Mouse (Mus musculus): ENCODE results near the gene Megf8. TPM values are rescaled to one million over a fixed set of nuclear protein-coding genes. Genes with fewer than 3 reads are reported as not detected.

Megf8 gene
- polyA plus RNA-seq, 1 experiment, result 41.0 TPM

- TF ChIP-seq TCF12 (IDR thresholded peaks at IDR 0.05; ENCODE audit: insufficient read depth, poor library complexity, severe bottlenecking) (no peak), SRF (IDR thresholded peaks at IDR 0.05; ENCODE audit: control insufficient read depth, insufficient read length, low read depth) (no peak), REST (IDR thresholded peaks at IDR 0.05; ENCODE audit: insufficient read depth, insufficient read length) (no peak), MAX (IDR thresholded peaks at IDR 0.05; ENCODE audit: low read depth) (no peak), CEBPB (IDR thresholded peaks at IDR 0.05; ENCODE audit: insufficient read depth, poor library complexity, severe bottlenecking) (no peak), MYOD1 (IDR thresholded peaks at IDR 0.05; ENCODE audit: control insufficient read depth in 1 of 3, insufficient read length in 2 of 3, low read depth in 2 of 3) (no peak), POLR2AphosphoS2 (IDR thresholded peaks at IDR 0.05; ENCODE audit: insufficient read length, low read depth) (no peak), MYOG (IDR thresholded peaks at IDR 0.05; ENCODE audit: control insufficient read depth in 1 of 3, insufficient read depth in 1 of 3, insufficient read length in 2 of 3, low read depth in 2 of 3) (no peak), USF1 (IDR thresholded peaks at IDR 0.05; ENCODE audit: low read depth) (no peak)
- Histone ChIP-seq H3K4me2 (ENCODE audit: low read depth) (no peak within 1 kb of the TSS), H3K27me3 (ENCODE audit: control insufficient read depth, insufficient read depth, insufficient read length) (peaks cover 15% of the 10 kb centered on the region), H3ac (ENCODE audit: control insufficient read depth, insufficient read length) (no peak within 1 kb of the TSS), H3K79me2 (ENCODE audit: control insufficient read depth, insufficient read depth) (no peaks in the 10 kb centered on the region), H3K4me3 (no peak within 1 kb of the TSS), H3K36me3 (ENCODE audit: control insufficient read depth, insufficient read depth) (no peaks in the 10 kb centered on the region)
Measured at GRCm38 (mm10) chr7:25369058-25369749, 52.2 kb downstream of the Megf8 start, which contains the start of gene Cnfn. Gene Cnfn, minus strand, starts transcription at chr7:25369724.

GRCm38 (mm10) chr7:25372441-25372840 lies 55.5 kb downstream of the Megf8 start:
- TF ChIP-seq CEBPB (IDR thresholded peaks at IDR 0.05; ENCODE audit: insufficient read depth, poor library complexity, severe bottlenecking), result no peak
- no peak for TF ChIP-seq POLR2A (IDR thresholded peaks at IDR 0.05; ENCODE audit: insufficient read length, low read depth)
- TF ChIP-seq REST (IDR thresholded peaks at IDR 0.05; ENCODE audit: insufficient read depth, insufficient read length), result no peak
- no peak for TF ChIP-seq MYOG (IDR thresholded peaks at IDR 0.05; ENCODE audit: control insufficient read depth in 1 of 3, insufficient read depth in 1 of 3, insufficient read length in 2 of 3, low read depth in 2 of 3)
- no peak for TF ChIP-seq MYOD1 (IDR thresholded peaks at IDR 0.05; ENCODE audit: control insufficient read depth in 1 of 3, insufficient read length in 2 of 3, low read depth in 2 of 3)
- TF ChIP-seq SRF (IDR thresholded peaks at IDR 0.05; ENCODE audit: control insufficient read depth, insufficient read length, low read depth), result no peak
- Histone ChIP-seq H3K79me2 (ENCODE audit: control insufficient read depth, insufficient read depth) (no peaks in the 10 kb centered on the region), H3K4me2 (ENCODE audit: low read depth) (no peak overlapping the region), H3K36me3 (ENCODE audit: control insufficient read depth, insufficient read depth) (no peaks in the 10 kb centered on the region), H3K27me3 (ENCODE audit: control insufficient read depth, insufficient read depth, insufficient read length) (peaks cover 15% of the 10 kb centered on the region), H3K4me3 (no peak overlapping the region), H3ac (ENCODE audit: control insufficient read depth, insufficient read length) (no peak overlapping the region)

- Histone ChIP-seq H3K27me3 (ENCODE audit: control insufficient read depth, insufficient read depth, insufficient read length) (no peaks in the 10 kb centered on the region), H3K4me3 (peak overlapping the region; percentile 27), H3K4me2 (ENCODE audit: low read depth) (peak overlapping the region; percentile 83), H3ac (ENCODE audit: control insufficient read depth, insufficient read length) (no peak overlapping the region), H3K79me2 (ENCODE audit: control insufficient read depth, insufficient read depth) (no peaks in the 10 kb centered on the region), H3K36me3 (ENCODE audit: control insufficient read depth, insufficient read depth) (no peaks in the 10 kb centered on the region)
- no peak for TF ChIP-seq REST (IDR thresholded peaks at IDR 0.05; ENCODE audit: insufficient read depth, insufficient read length)
- no peak for TF ChIP-seq MYOG (IDR thresholded peaks at IDR 0.05; ENCODE audit: control insufficient read depth in 1 of 3, insufficient read depth in 1 of 3, insufficient read length in 2 of 3, low read depth in 2 of 3)
- no peak for TF ChIP-seq TCF12 (IDR thresholded peaks at IDR 0.05; ENCODE audit: insufficient read depth, poor library complexity, severe bottlenecking)
- no peak for TF ChIP-seq MAX (IDR thresholded peaks at IDR 0.05; ENCODE audit: low read depth)
- no peak for TF ChIP-seq POLR2AphosphoS2 (IDR thresholded peaks at IDR 0.05; ENCODE audit: insufficient read length, low read depth)
- no peak for TF ChIP-seq MYOD1 (IDR thresholded peaks at IDR 0.05; ENCODE audit: control insufficient read depth in 1 of 3, insufficient read length in 2 of 3, low read depth in 2 of 3)
- TF ChIP-seq POLR2A (IDR thresholded peaks at IDR 0.05; ENCODE audit: insufficient read length, low read depth), result no peak
- no peak for TF ChIP-seq TCF3 (IDR thresholded peaks at IDR 0.05; ENCODE audit: insufficient read length, low read depth)
- TF ChIP-seq SRF (IDR thresholded peaks at IDR 0.05; ENCODE audit: control insufficient read depth, insufficient read length, low read depth), result no peak
- TF ChIP-seq CEBPB (IDR thresholded peaks at IDR 0.05; ENCODE audit: insufficient read depth, poor library complexity, severe bottlenecking), result no peak
- TF ChIP-seq USF1 (IDR thresholded peaks at IDR 0.05; ENCODE audit: low read depth), result no peak
- TF ChIP-seq E2F4 (IDR thresholded peaks at IDR 0.05; ENCODE audit: insufficient read depth), result no peak
Measured at GRCm38 (mm10) chr7:25376556-25376955, 59.6 kb downstream of the Megf8 start.

DNA sequence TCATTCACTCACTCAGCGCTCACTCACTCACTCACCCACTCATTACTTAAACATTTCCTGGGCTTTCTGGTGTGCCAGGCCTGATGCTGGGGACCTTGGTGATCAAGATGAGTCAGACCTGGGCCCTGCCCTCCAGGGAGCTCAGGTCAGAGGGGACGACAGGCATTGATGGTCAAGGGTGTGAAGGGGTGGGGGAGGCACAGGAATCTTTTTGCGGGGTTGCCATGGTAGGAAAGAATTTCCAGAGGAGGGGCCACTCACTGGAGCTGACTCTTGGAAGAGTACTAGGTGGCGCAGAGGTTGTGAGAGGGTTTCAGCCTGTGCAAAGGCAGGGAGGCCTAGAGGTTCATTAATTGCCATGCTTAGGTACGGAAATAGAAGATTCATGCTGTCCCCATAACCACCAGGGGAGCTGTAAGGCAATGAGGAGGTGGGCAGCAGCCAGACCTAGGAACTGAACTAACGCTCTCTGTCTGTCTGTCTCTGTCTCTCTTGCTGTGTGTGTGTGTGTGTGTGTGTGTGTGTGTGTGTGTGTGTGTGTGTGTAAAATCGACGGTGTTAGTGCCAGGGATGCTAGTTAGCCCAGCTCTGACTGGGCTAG lies 60.2 kb downstream of the Megf8 start:
- TF ChIP-seq MYOD1 (IDR thresholded peaks at IDR 0.05; ENCODE audit: control insufficient read depth in 1 of 3, insufficient read length in 2 of 3, low read depth in 2 of 3), result no peak
- no peak for TF ChIP-seq USF1 (IDR thresholded peaks at IDR 0.05; ENCODE audit: low read depth)
- TF ChIP-seq MAX (IDR thresholded peaks at IDR 0.05; ENCODE audit: low read depth), result no peak
- TF ChIP-seq CEBPB (IDR thresholded peaks at IDR 0.05; ENCODE audit: insufficient read depth, poor library complexity, severe bottlenecking), result no peak
- TF ChIP-seq E2F4 (IDR thresholded peaks at IDR 0.05; ENCODE audit: insufficient read depth), result no peak
- H3ac ChIP-seq (ENCODE audit: control insufficient read depth, insufficient read length), result no peak overlapping the region
- peak overlapping the region; percentile 27 for H3K4me3 ChIP-seq

More for the DNA sequence above, 60.2 kb downstream of the Megf8 start:
- Histone ChIP-seq H3K36me3 (ENCODE audit: control insufficient read depth, insufficient read depth) (no peaks in the 10 kb centered on the region), H3K79me2 (ENCODE audit: control insufficient read depth, insufficient read depth) (no peaks in the 10 kb centered on the region), H3K27me3 (ENCODE audit: control insufficient read depth, insufficient read depth, insufficient read length) (no peaks in the 10 kb centered on the region), H3K4me2 (ENCODE audit: low read depth) (peak overlapping the region; percentile 83)
